Mouse (Mus musculus) olfactory bulb, adult 2 months (tissue): Measurements from ENCODE around the gene Ric8a.

Experiments
- CTCF ChIP-seq: fragments of 200-500 bp; IDR thresholded peaks from 2 replicates; pipeline ENCODE4 v1.5.1; 2012; ENCODE audit warnings: low read depth, mild to moderate bottlenecking, low read length, moderate library complexity; ENCODE audit not compliant: insufficient read depth
- POLR2A ChIP-seq: fragments of 200-500 bp; IDR thresholded peaks from 2 replicates; pipeline ENCODE4 v1.6.1; 2012; ENCODE audit warnings: mild to moderate bottlenecking, low read depth, low read length, moderate library complexity; ENCODE audit not compliant: insufficient read depth

GRCm38 (mm10) chr7:140857550-140858505, 1.1 kb downstream of the Ric8a start, which contains the start of gene Bet1l:
- no peak for TF ChIP-seq CTCF
- TF ChIP-seq POLR2A: no peak
